Mouse (Mus musculus) layer of hippocampus, postnatal 36 days (tissue): ENCODE data around the gene Iqck. TPM values are rescaled to one million over a fixed set of nuclear protein-coding genes. Genes with fewer than 3 reads are reported as not detected.

Experiments used
- DNase-seq, 2 experiments: peaks; one replicate each; pipeline ENCODE4 v3.0.0; 2022
- total RNA-seq, 2 experiments: library from RNA; stranded (reverse); gene quantifications; 2 replicates each; pipeline ENCODE4 v1.2.3; 2021

Gene Iqck
- total RNA-seq, 2 experiments from 2014 or later, result 4.3 to 4.5 TPM

GRCm38 (mm10) chr7:118851571-118851970, 4.0 kb upstream of the Iqck start:
- no peak for DNase-seq

GRCm38 (mm10) chr7:118852611-118853010, 2.9 kb upstream of the Iqck start:
- no peak for DNase-seq

GRCm38 (mm10) chr7:118854606-118855005, 946 bp upstream of the Iqck start:
- DNase-seq, result no peak

- no peak for DNase-seq
Observed at GRCm38 (mm10) chr7:118855877-118856304, 339 bp downstream of the Iqck start, which contains the start of gene Knop1. Gene Knop1 (minus strand): TSS chr7:118856254.

GRCm38 (mm10) chr7:118858640-118859039, 3.1 kb downstream of the Iqck start:
- DNase-seq, result no peak

- no peak for DNase-seq
Observed at GRCm38 (mm10) chr7:118865362-118865761, 9.8 kb downstream of the Iqck start.

- no peak for DNase-seq
Observed at GRCm38 (mm10) chr7:118879466-118880029, 24.0 kb downstream of the Iqck start.

GRCm38 (mm10) chr7:118883957-118884356, 28.4 kb downstream of the Iqck start:
- no peak for DNase-seq

GRCm38 (mm10) chr7:118884969-118885368, 29.4 kb downstream of the Iqck start:
- peak in 1 of 2 experiments; percentile 4 for DNase-seq

GRCm38 (mm10) chr7:118887303-118888055, 31.9 kb downstream of the Iqck start:
- no peak for DNase-seq

GRCm38 (mm10) chr7:118889046-118889680, 33.6 kb downstream of the Iqck start:
- no peak for DNase-seq

- DNase-seq, result no peak
Observed at GRCm38 (mm10) chr7:118895469-118896450, 40.2 kb downstream of the Iqck start.

GRCm38 (mm10) chr7:118898063-118898462, 42.5 kb downstream of the Iqck start:
- no peak for DNase-seq

GRCm38 (mm10) chr7:118900090-118900489, 44.5 kb downstream of the Iqck start:
- DNase-seq, result no peak

- DNase-seq, result no peak
Observed at GRCm38 (mm10) chr7:118902944-118903343, 47.4 kb downstream of the Iqck start.

GRCm38 (mm10) chr7:118903879-118904278, 48.3 kb downstream of the Iqck start:
- no peak for DNase-seq

GRCm38 (mm10) chr7:118904530-118904929, 49.0 kb downstream of the Iqck start:
- no peak for DNase-seq

- no peak for DNase-seq
Observed at GRCm38 (mm10) chr7:118908961-118909515, 53.5 kb downstream of the Iqck start.

GRCm38 (mm10) chr7:118910464-118910863, 54.9 kb downstream of the Iqck start:
- no peak for DNase-seq

GRCm38 (mm10) chr7:118911170-118911569, 55.6 kb downstream of the Iqck start:
- DNase-seq, result no peak

GRCm38 (mm10) chr7:118911571-118911970, 56.0 kb downstream of the Iqck start:
- DNase-seq, result no peak

GRCm38 (mm10) chr7:118912049-118912490, 56.5 kb downstream of the Iqck start:
- no peak for DNase-seq
